Mouse (Mus musculus): Measurements from ENCODE around the gene Cadps.

GRCm38 (mm10) chr14:12388806-12389436 lies 434.0 kb downstream of the Cadps start:
- TF ChIP-seq CTCF (IDR thresholded peaks at IDR 0.05; ENCODE audit: control insufficient read depth, insufficient read depth, insufficient read length) (no peak), USF1 (IDR thresholded peaks at IDR 0.05; ENCODE audit: low read depth) (no peak), FOSL1 (IDR thresholded peaks at IDR 0.05; ENCODE audit: insufficient read depth, low read length, poor library complexity, severe bottlenecking) (no peak), MYOG (IDR thresholded peaks at IDR 0.05; ENCODE audit: control insufficient read depth, extremely low read depth, insufficient read length) (no peak), MAX (IDR thresholded peaks at IDR 0.05) (no peak), CEBPB (IDR thresholded peaks at IDR 0.05; ENCODE audit: low read depth) (no peak), MYOD1 (IDR thresholded peaks at IDR 0.05; ENCODE audit: control insufficient read depth, insufficient read length, low read depth) (no peak)
